19 mouse cellular contexts compared by ENCODE assay signal in genomic region chr9:48418397-48418796, GRCm38 (mm10).
DNase-seq lines count a peak whose midpoint lies in the region; ATAC-seq and TF ChIP-seq lines count a peak whose summit lies in the region.
"Had no signal": no experiment of that assay in that cellular context is flagged by ENCODE, and none has a peak within 500 bp of the region (broad histone marks: within the 10 kb centered on the region; RNA-seq: fewer than 3 reads in every experiment).

No protein-coding gene starts in this region.

- TF ChIP-seq CTCF in heart, adult 2 months (IDR thresholded peaks at IDR 0.05): no peak
- no peak for TF ChIP-seq CTCF in bone marrow, adult 2 months (IDR thresholded peaks at IDR 0.05; ENCODE audit: control insufficient read depth, insufficient read depth, low read length)
- no peak for TF ChIP-seq CTCF in small intestine, adult 2 months (IDR thresholded peaks at IDR 0.05; ENCODE audit: extremely low read depth, insufficient read length, insufficient replicate concordance, low read depth, low read length)

- TF ChIP-seq POLR2A in heart, adult 2 months (IDR thresholded peaks at IDR 0.05; ENCODE audit: insufficient read depth, low read depth, low read length): no peak
- no peak for TF ChIP-seq POLR2A in bone marrow, adult 2 months (IDR thresholded peaks at IDR 0.05; ENCODE audit: borderline replicate concordance, control insufficient read depth, low read depth, low read length)
- no peak for TF ChIP-seq POLR2A in small intestine, adult 2 months (IDR thresholded peaks at IDR 0.05; ENCODE audit: low read depth, low read length)

- peak; percentile 89 for DNase-seq in heart, adult 11 months
- no peak for DNase-seq in heart, adult 2 months
- DNase-seq in spleen, postnatal 36 days (ENCODE audit: low spot score in 2 of 2): peak; percentile 63
- DNase-seq in spleen, postnatal 10 days (ENCODE audit: low spot score in 2 of 2): no peak
- DNase-seq in testis, postnatal 14 days (ENCODE audit: low spot score): no peak
- DNase-seq: adrenal gland, adult 2 months; adrenal gland, postnatal 25 days; cerebellum, adult 11-12 months; cerebellum, adult 9-10 months; cerebellum, postnatal 25 days; gastrocnemius, postnatal 10 days; heart, postnatal 36 days had no signal

- WGBS in heart, adult 2 months: 71% methylated on average over 2 of the region's 2 CpGs
- 56% methylated on average over 2 of the region's 2 CpGs for WGBS in bone marrow, adult 2 months
- WGBS in small intestine, adult 2 months: 64% methylated on average over 2 of the region's 2 CpGs

- H3K79me2 ChIP-seq in heart, adult 2 months (replicated peaks; ENCODE audit: control insufficient read depth, insufficient read depth, low read length): no peaks in the 10 kb centered on the region

- H3K9ac ChIP-seq in heart, adult 2 months (ENCODE audit: low read depth, low read length): no peak overlapping the region
- H3K9ac ChIP-seq: embryonic facial prominence, embryonic 12.5 days; heart, embryonic 12.5 days had no signal

- no peak overlapping the region for H3K27ac ChIP-seq in heart, adult 2 months
- peak overlapping the region; percentile 64; the same call in 1 of the 2 replicates for H3K27ac ChIP-seq in bone marrow, adult 2 months (ENCODE audit: control insufficient read depth, insufficient read depth, low read depth, low read length, poor library complexity)
- peak overlapping the region; percentile 22; the same call in 1 of the 2 replicates for H3K27ac ChIP-seq in small intestine, adult 2 months (ENCODE audit: insufficient read depth, low read depth, low read length)
- H3K27ac ChIP-seq: embryonic facial prominence, embryonic 12.5 days had no signal

- H3K4me3 ChIP-seq in heart, adult 2 months: no peak overlapping the region
- peak overlapping the region; percentile 39 for H3K4me3 ChIP-seq in bone marrow, adult 2 months (replicated peaks; ENCODE audit: control insufficient read depth, low read depth, low read length)
- no peak overlapping the region for H3K4me3 ChIP-seq in small intestine, adult 2 months (ENCODE audit: low read depth, low read length)
- H3K4me3 ChIP-seq: embryonic facial prominence, embryonic 12.5 days; heart, embryonic 12.5 days had no signal

- no peaks in the 10 kb centered on the region for H3K36me3 ChIP-seq in heart, adult 2 months (ENCODE audit: control insufficient read depth, insufficient read depth, low read length)
- no peaks in the 10 kb centered on the region for H3K36me3 ChIP-seq in small intestine, adult 2 months (ENCODE audit: control insufficient read depth, insufficient read depth, low read length)
- H3K36me3 ChIP-seq: embryonic facial prominence, embryonic 12.5 days; heart, embryonic 12.5 days had no signal

- ATAC-seq in CD4-positive, CD25-positive, alpha-beta regulatory T cell, adult 4 months: no peak
- ATAC-seq: forebrain, embryonic 16.5 days; hindbrain, embryonic 16.5 days had no signal

- TF ChIP-seq EP300 in heart, adult 2 months (IDR thresholded peaks at IDR 0.05; ENCODE audit: insufficient read depth, low read depth, low read length): no peak

- H3K27me3 ChIP-seq in heart, adult 2 months (ENCODE audit: control insufficient read depth, insufficient read depth, low read length): no peaks in the 10 kb centered on the region
- H3K27me3 ChIP-seq in small intestine, adult 2 months (ENCODE audit: control insufficient read depth, insufficient read depth, low read length): no peaks in the 10 kb centered on the region
- H3K27me3 ChIP-seq: embryonic facial prominence, embryonic 12.5 days; heart, embryonic 12.5 days had no signal

- intact Hi-C loops in heart, adult 2 months (cut with DNase I): no loop called here

- H3K4me1 ChIP-seq in heart, adult 2 months (ENCODE audit: control insufficient read depth, insufficient read depth, low read length): no peaks in the 10 kb centered on the region
- H3K4me1 ChIP-seq in bone marrow, adult 2 months (ENCODE audit: control insufficient read depth, insufficient read depth, low read length): no peaks in the 10 kb centered on the region; the same call in 1 of the 2 replicates
- H3K4me1 ChIP-seq in small intestine, adult 2 months (ENCODE audit: control insufficient read depth, insufficient read depth, insufficient read length, low read length): no peaks in the 10 kb centered on the region
- H3K4me1 ChIP-seq: heart, embryonic 12.5 days had no signal

Comparison
In these comparisons a context has a peak if more than half of its experiments do, and no peak if none do; other contexts are left out.
1. DNase-seq: peak in heart, adult 11 months (single experiment) and spleen, postnatal 36 days (2 of 2); none in heart, adult 2 months (0 of 2), spleen, postnatal 10 days (0 of 2) and testis, postnatal 14 days (single experiment).